Mouse (Mus musculus) heart, postnatal 0 days (tissue): ENCODE measurements around the gene E130114P18Rik.

Source experiments
- CTCF ChIP-seq: IDR thresholded peaks from 2 replicates; pipeline ENCODE4 v1.5.1; 2016; ENCODE audit warnings: antibody characterized with exemption, control low read depth, low read depth
- EP300 ChIP-seq: IDR thresholded peaks from 2 replicates; pipeline ENCODE4 v1.6.1; 2016; ENCODE audit warnings: antibody characterized with exemption, low read depth

DNA sequence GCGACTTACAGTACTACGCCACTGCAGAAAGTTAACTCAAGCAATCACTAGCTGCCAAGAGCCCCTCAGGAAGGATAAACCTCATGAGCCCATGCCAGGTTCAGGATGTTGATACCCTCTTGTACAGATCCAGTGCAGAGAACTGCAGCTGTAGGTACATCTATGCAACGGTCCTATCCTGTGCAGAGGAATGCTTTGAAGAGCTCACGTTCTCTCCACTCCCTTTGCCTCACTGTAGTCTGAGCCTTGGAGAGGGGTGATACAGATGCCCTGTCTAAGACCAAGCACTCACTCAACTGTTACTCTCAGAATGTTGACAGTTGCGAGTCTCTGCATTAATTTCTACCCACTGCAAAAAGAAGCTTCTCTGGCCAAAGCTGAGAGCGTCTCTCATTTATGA, 54.5 kb downstream of the E130114P18Rik start:
- TF ChIP-seq CTCF (no peak), EP300 (no peak)
